Mouse (Mus musculus): ENCODE results near the gene Tyw5.

Gene Tyw5

GRCm38 (mm10) chr1:57406187-57407151 lies at the start of gene Tyw5, which contains the start of gene Maip1:
Gene Tyw5, minus strand, starts transcription at chr1:57407101.
Gene Maip1, plus strand, starts transcription at chr1:57406328.
- DNase-seq (ENCODE audit: low read depth), result peak; percentile 88

- DNase-seq (ENCODE audit: low read depth), result no peak
Observed at GRCm38 (mm10) chr1:57450241-57450640, 43.3 kb upstream of the Tyw5 start.

GRCm38 (mm10) chr1:57445679-57446078 lies 38.8 kb upstream of the Tyw5 start:
- no peak for DNase-seq (ENCODE audit: low read depth)

GRCm38 (mm10) chr1:57440771-57441170 lies 33.9 kb upstream of the Tyw5 start:
- DNase-seq (ENCODE audit: low read depth), result no peak

GRCm38 (mm10) chr1:57439026-57439425 lies 32.1 kb upstream of the Tyw5 start:
- no peak for DNase-seq (ENCODE audit: low read depth)

GRCm38 (mm10) chr1:57436954-57437353 lies 30.1 kb upstream of the Tyw5 start:
- DNase-seq (ENCODE audit: low read depth), result peak; percentile 24

- peak; percentile 74 for DNase-seq (ENCODE audit: low read depth)
Observed at GRCm38 (mm10) chr1:57436408-57436807, 29.5 kb upstream of the Tyw5 start.

- no peak for DNase-seq (ENCODE audit: low read depth)
Observed at GRCm38 (mm10) chr1:57433141-57433540, 26.2 kb upstream of the Tyw5 start.

- no peak for DNase-seq (ENCODE audit: low read depth)
Observed at GRCm38 (mm10) chr1:57429786-57430483, 23.0 kb upstream of the Tyw5 start.

GRCm38 (mm10) chr1:57428368-57429308 lies 21.7 kb upstream of the Tyw5 start:
- DNase-seq (ENCODE audit: low read depth), result peak; percentile 83

GRCm38 (mm10) chr1:57423696-57424095 lies 16.8 kb upstream of the Tyw5 start:
- DNase-seq (ENCODE audit: low read depth), result no peak

GRCm38 (mm10) chr1:57413397-57413796 lies 6.5 kb upstream of the Tyw5 start:
- DNase-seq (ENCODE audit: low read depth), result no peak

- DNase-seq (ENCODE audit: low read depth), result no peak
Observed at GRCm38 (mm10) chr1:57408994-57409393, 2.1 kb upstream of the Tyw5 start.

GRCm38 (mm10) chr1:57402116-57402515 lies 4.8 kb downstream of the Tyw5 start:
- DNase-seq (ENCODE audit: low read depth), result no peak

- no peak for DNase-seq (ENCODE audit: low read depth)
Observed at GRCm38 (mm10) chr1:57400877-57401276, 6.0 kb downstream of the Tyw5 start.

- DNase-seq (ENCODE audit: low read depth), result no peak
Observed at GRCm38 (mm10) chr1:57400321-57400720, 6.6 kb downstream of the Tyw5 start.

GRCm38 (mm10) chr1:57394051-57394450 lies 12.8 kb downstream of the Tyw5 start:
- peak; percentile 71 for DNase-seq (ENCODE audit: low read depth)

GRCm38 (mm10) chr1:57392417-57392816 lies 14.5 kb downstream of the Tyw5 start:
- DNase-seq (ENCODE audit: low read depth), result no peak

GRCm38 (mm10) chr1:57390993-57391790 lies 15.7 kb downstream of the Tyw5 start:
- no peak for DNase-seq (ENCODE audit: low read depth)

- no peak for DNase-seq (ENCODE audit: low read depth)
Observed at GRCm38 (mm10) chr1:57388402-57389155, 18.3 kb downstream of the Tyw5 start.
